ENCODE assay signal across 29 mouse cellular contexts in the genomic region with DNA sequence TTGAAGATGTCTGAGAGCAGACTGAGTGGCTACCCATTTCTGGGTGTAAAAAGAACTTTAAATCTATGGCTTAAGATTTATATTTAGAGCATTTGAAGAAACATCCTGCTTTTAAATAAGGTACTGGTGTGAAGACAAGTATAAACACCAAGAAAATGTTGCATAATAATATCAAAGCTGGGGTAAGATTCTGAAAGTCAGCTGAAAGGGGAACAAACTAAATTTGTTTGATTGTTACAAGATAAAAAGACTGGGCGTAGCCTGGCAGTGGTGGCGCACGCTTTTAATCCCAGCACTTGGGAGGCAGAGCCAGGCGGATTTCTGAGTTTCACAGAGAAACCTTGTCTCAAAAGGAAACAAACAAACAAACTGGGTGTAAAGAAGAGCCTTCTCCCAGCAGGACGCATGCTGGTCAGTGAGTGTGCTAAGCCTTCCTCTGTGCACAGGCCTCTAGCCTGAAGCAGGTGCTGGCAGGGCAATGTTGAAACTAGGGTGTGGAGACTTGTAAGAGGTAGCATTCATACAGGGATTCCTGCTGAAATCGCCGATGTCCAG. TPM values are rescaled to one million over a fixed set of nuclear protein-coding genes. Genes with fewer than 3 reads are reported as not detected.
"Had no signal": no experiment of that assay in that cellular context is flagged by ENCODE, and none has a peak within 500 bp of the region (broad histone marks: within the 10 kb centered on the region; RNA-seq: fewer than 3 reads in every experiment).

No protein-coding gene starts in this region.

- H3K4me3 ChIP-seq: layer of hippocampus, adult 2 months; liver, embryonic 13.5 days; megakaryocyte, embryonic 14.5 days; midbrain, embryonic 10.5 days; midbrain, embryonic 13.5 days; myocyte; neural tube, embryonic 13.5 days had no signal

- DNase-seq: kidney, adult 11 months; kidney, postnatal 25 days; layer of hippocampus, adult 9-11 months; liver, embryonic 13.5 days; lung, adult 2 months; lung, postnatal 14 days; lung, postnatal 4 days; retina, postnatal 1 day; thymus, adult 18-20 months; thymus, postnatal 36 days had no signal

- ATAC-seq: midbrain, embryonic 13.5 days; midbrain, embryonic 16.5 days had no signal

- H3K27ac ChIP-seq: kidney, postnatal 0 days; layer of hippocampus, adult 2 months; liver, embryonic 13.5 days; midbrain, embryonic 10.5 days; midbrain, embryonic 13.5 days; neural tube, embryonic 13.5 days had no signal

- H3K4me1 ChIP-seq: midbrain, embryonic 10.5 days had no signal

RNA-seq across cellular contexts. Expression of a gene that starts 18.1 kb away (rescaled TPM):
- total RNA-seq: layer of hippocampus, adult 2 months; layer of hippocampus, postnatal 25 days; left cerebral cortex, adult 18-20 months; left cerebral cortex, postnatal 36 days; monocyte, adult 5-6 weeks; neutrophil, adult 5-6 weeks had no signal
- polyA plus RNA-seq: large intestine, adult 2 months; limb, embryonic 11.5 days; liver, embryonic 13.5 days; midbrain, embryonic 16.5 days; small intestine, adult 2 months; stomach, embryonic 14.5 days had no signal

RNA-seq across cellular contexts. Expression of a gene that starts 37.3 kb away (rescaled TPM):
- total RNA-seq: liver, adult 2 months; monocyte, adult 5-6 weeks; neutrophil, adult 5-6 weeks had no signal
- polyA plus RNA-seq: liver, adult 2 months; liver, embryonic 16.5 days had no signal
